Mouse (Mus musculus) lung, adult 2 months (tissue): ENCODE measurements around the gene Eya4. TPM values are rescaled to one million over a fixed set of nuclear protein-coding genes. Genes with fewer than 3 reads are reported as not detected.

Experiments
- DNase-seq: peaks from one replicate; pipeline ENCODE4 v3.0.0; 2022
- H3K4me1 ChIP-seq: fragments of 200-500 bp; 2 replicates; pipeline ENCODE4 v1.6.1; 2011; ENCODE audit warnings: low read length; ENCODE audit not compliant: control insufficient read depth, insufficient read depth
- H3K4me3 ChIP-seq: fragments of 200-500 bp; replicated peaks from 2 replicates; pipeline ENCODE3; 2011; ENCODE audit warnings: low read depth, mild to moderate bottlenecking, control low read depth, low read length; ENCODE audit errors: extremely low read depth
- CTCF ChIP-seq: fragments of 200-500 bp; IDR thresholded peaks from 2 replicates; pipeline ENCODE4 v1.5.1; 2011; ENCODE audit warnings: mild to moderate bottlenecking, low read length, control low read depth; ENCODE audit not compliant: insufficient read depth
- POLR2A ChIP-seq: fragments of 200-500 bp; IDR thresholded peaks from 2 replicates; pipeline ENCODE4 v1.6.1; 2011; ENCODE audit warnings: low read depth, mild to moderate bottlenecking, control low read depth, low read length, borderline replicate concordance; ENCODE audit errors: extremely low read depth
- WGBS: fragments of 180-500 bp; shearing (Covaris S2); methylation state at CpG from one replicate; pipeline ENCODE4 v1.1.7; 2018; 5-methylcytosine and 5-hydroxymethylcytosine counted together
- polyA plus RNA-seq: library from polyadenylated mRNA; depleted of rRNA; stranded (reverse); fragments of >200 nt; gene quantifications from 2 replicates; pipeline ENCODE4 v1.2.3, GENCODE M21; 2012

Gene Eya4
- polyA plus RNA-seq, 1 experiment = 0.31 TPM

DNA sequence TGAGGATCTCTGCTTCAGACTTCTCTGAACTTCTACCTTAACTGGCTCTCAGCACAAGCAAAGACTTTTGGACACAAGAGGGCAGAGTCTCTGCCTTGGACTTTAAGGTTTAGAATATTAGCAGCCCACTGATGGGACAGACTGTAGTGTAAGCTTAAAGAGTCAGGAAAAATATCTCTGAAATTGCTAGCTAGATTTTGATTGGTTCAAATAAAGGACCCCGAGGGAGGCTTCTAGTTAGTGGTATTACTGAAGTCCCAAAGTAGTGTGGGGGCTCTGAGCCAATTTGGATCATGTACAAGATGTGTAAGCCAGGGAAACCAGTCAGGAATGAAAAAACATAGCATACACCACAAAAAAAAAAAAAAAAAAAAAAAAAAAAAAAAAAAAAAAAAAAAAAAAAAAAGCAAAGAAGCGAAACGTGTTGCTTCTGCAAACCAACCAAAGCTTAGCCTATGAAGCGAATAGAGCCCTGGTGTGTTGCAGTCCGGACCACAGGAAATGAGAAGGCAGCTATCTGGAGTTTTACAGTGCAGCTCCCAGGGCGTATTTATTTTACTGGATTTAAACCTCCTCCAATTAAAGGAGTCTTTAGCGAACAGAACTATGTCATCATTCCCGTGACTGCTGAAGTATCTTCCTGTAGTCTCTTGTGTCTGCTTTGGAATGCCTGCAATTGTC, 173.8 kb downstream of the Eya4 start:
- TF ChIP-seq POLR2A (no peak), CTCF (no peak)
- H3K4me1 ChIP-seq = no peaks in the 10 kb centered on the region
- WGBS = 39% methylated on average over 8 of the region's 8 CpGs
- H3K4me3 ChIP-seq = no peak overlapping the region
- no peak for DNase-seq

DNA sequence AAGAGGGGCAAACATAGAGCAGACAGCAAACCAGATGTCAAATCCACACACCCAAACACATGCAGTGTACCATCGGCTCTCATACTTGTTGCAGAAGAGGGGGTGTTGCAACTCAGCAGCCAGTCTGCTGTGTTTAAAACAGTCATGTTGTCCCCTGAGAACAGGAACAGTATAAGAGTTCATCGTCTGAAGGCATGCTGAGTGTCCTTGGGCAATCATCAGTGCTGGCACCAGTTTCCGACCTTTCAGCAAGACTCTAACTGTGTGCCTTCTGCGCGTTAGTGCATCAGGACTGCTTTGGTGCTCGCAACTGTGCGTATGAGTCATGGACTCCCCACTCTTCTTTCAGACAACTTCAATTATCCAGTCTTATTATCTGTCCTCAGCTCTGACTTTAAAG, 179.0 kb downstream of the Eya4 start:
- no peak for DNase-seq
- H3K4me3 ChIP-seq = no peak overlapping the region
- TF ChIP-seq CTCF (no peak), POLR2A (no peak)
- WGBS = 82% methylated on average over 7 of the region's 7 CpGs
- no peaks in the 10 kb centered on the region for H3K4me1 ChIP-seq

DNA sequence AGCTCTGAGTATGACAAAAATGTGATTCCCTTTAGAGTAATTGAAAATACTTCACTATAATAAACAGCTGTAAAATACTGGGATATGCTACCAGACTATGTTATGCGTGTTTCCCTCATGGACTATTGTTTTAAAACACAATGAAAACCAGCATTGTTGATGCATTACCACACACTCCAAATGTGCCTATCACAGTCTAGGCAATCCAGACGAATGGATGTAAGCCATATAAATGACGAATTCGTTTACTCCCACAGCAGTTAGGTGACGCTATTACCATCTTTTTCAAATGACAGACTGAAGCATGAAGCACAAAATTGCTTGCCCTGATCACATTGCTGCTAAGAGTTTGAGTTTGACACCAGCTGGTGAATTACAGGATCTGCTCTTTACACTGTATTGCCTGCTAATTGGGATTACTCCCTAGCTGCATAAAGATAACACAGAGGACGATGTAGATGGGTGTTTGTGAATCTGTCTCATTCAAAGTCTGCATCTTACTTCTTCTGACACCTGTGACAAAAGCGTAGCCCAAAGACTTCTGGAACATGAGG, 185.4 kb downstream of the Eya4 start:
- Histone ChIP-seq H3K4me1 (no peaks in the 10 kb centered on the region), H3K4me3 (no peak overlapping the region)
- WGBS = 68% methylated on average over 7 of the region's 7 CpGs
- no peak for DNase-seq
- TF ChIP-seq CTCF (no peak), POLR2A (no peak)

DNA sequence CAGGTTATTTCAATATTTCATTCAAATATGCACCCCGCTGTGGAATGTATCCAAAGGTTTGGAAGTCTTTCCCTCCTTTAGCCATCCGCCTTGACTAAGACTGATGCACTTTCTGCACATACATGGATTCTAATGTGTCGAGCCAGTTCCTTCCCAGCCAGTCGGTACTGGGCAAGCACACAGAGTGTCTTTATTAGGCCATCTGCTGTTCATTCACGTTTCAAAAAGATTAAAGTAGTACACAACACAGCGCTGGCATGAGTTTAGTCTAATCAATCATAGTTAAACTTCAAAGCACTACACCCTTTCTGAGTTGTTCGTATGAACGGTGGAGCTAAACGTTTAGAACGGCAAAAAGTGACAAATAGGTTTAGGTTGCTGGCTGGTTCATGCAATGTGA, 190.7 kb downstream of the Eya4 start:
- DNase-seq = no peak
- Histone ChIP-seq H3K4me1 (no peaks in the 10 kb centered on the region), H3K4me3 (no peak overlapping the region)
- TF ChIP-seq POLR2A (no peak), CTCF (no peak)
- 45% methylated on average over 10 of the region's 10 CpGs for whole genome bisulfite sequencing

DNA sequence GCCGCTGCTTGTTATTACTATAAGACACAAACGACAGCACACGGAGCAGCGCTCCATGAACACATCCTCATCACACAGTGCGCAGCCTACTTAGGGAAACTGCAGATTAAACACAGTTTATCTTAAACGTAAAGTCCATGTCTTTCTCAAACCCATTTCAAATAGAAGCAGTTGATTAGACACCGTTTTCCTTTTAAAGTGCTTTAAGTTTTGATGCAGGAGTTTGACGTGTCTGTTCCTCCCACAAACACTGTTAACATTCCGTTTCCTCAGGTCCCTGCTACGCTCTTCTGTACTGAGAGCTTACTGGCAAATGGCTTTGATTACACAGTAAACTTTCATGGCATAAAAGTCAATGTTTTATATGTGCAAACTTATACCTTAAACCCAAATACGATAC, 191.4 kb downstream of the Eya4 start:
- no peak for TF ChIP-seq POLR2A
- no peak for TF ChIP-seq CTCF
- no peak for DNase-seq
- H3K4me1 ChIP-seq = no peaks in the 10 kb centered on the region
- WGBS = 75% methylated on average over 11 of the region's 11 CpGs
- H3K4me3 ChIP-seq = no peak overlapping the region

DNA sequence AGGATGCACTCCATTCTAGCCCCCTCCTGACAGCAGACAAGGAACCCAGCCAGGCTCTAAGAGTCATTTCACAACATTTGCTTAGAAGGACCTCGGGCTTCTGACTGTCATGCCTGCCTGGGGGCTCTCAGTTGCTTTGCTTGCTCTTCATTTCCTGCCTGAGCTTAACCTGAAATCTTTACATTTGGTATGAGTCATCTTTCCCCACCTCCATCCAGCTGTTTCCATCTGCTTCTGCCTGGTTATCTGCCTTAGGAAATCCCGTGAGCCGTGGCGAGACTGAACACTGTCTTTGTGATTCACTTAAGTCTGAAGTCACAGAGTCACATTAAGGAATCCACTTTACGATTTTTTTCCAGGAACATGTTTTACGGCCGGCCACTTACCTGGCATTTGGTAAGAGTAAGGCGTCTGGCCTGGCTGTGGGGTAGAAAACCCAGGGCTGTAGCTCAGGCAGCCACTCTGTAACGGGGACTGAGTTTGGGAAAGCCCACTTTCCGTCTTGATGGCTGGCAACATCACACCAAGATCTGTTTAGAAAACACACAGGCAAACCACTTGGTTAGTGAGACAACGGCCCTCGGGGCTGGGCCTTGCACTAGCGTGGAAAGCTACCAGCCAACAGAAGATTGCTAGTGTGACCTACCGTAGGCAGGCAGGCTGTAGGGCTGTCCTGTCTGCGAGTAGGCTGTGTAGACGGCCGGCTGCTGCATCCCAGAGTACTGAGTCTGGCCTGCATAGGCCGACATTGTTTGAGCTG, 193.5 kb downstream of the Eya4 start:
- 66% methylated on average over 18 of the region's 18 CpGs for WGBS
- H3K4me1 ChIP-seq = no peaks in the 10 kb centered on the region
- H3K4me3 ChIP-seq = no peak overlapping the region
- no peak for DNase-seq
- no peak for TF ChIP-seq CTCF
- TF ChIP-seq POLR2A = no peak

DNA sequence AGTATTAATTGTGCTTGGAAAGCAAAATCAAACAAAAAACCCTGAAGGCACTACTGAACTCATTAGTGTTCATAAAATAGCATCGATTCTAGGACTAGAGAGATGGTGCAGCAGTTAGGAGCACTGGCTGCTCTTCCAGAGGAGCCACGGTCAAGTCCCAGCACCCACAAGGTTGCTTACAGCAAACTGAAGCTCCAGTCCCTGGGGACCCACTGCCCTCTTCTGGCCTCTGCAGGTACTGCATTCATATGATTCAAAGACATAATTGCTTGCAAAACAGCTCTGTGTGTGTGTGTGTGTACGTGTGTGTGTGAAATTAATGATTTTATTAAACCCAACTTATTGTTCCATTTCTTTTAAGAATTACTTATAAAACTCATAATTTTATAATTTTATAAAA, 200.2 kb downstream of the Eya4 start:
- WGBS = 87% methylated on average over 3 of the region's 3 CpGs
- no peaks in the 10 kb centered on the region for H3K4me1 ChIP-seq
- no peak for DNase-seq
- no peak for TF ChIP-seq POLR2A
- TF ChIP-seq CTCF = peak; percentile 48
- H3K4me3 ChIP-seq = no peak overlapping the region

DNA sequence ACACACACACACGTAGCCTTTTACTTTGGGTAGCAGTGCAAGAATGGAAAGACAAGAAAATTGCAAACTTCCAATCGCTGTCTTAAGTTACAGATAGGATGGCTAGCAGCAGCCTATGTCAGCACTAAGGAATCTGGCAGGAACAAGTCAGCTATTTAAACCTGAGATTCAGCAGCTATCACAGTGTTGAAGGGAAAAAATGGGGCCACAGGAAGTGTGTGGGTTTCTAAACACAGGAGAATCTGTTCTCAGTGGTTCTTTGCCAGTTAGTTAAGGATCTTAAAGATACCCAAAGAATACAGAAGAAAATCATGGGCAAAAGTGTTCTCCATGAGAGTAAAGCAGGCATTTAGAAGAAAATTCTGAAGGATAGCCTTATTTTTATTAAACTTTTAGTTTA, 206.0 kb downstream of the Eya4 start:
- TF ChIP-seq CTCF (no peak), POLR2A (no peak)
- DNase-seq = no peak
- 55% methylated on average over 2 of the region's 2 CpGs for WGBS
- H3K4me3 ChIP-seq = no peak overlapping the region
- H3K4me1 ChIP-seq = no peaks in the 10 kb centered on the region

DNA sequence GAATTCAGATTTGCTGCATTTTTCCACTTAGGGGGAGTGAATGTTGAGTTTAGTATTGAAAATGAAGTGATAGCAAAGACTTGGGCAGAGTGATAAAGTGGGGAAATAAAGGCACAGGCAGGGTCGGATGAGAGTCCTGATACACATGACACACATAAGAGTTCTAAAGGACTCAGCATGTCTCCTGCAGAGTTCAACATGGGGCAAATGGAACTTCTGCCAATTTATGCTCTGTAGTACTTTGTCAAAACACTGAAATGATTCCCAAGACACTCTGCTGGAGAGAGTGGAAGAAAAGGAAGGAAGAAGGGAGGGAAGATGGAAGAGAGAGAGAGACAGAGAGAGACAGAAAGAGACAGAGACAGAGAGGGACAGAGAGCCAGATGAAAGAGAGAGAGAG, 222.6 kb downstream of the Eya4 start:
- DNase-seq = no peak
- H3K4me3 ChIP-seq = no peak overlapping the region
- no peaks in the 10 kb centered on the region for H3K4me1 ChIP-seq
- 67% methylated on average over 1 of the region's 1 CpGs for WGBS
- TF ChIP-seq POLR2A (no peak), CTCF (no peak)

DNA sequence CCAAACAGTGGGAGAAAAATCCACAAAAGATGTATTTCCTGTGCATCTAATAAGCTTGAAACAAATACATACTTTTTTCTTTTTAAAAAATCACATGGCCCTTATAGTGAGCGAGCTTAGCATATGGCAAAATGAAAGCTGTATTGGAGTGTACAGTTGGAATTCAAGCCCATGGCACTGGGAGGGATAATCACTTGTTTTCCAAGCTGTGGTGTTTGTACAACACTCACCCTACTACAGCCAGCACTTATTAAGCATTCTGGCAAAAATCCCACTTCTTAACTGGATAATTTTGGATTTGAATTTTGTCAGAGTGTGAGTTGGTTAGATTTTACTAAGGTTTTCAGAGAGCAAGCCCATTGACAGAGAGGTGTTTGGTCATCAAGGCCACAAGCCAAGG, 223.4 kb downstream of the Eya4 start:
- TF ChIP-seq POLR2A (no peak), CTCF (no peak)
- Histone ChIP-seq H3K4me1 (no peaks in the 10 kb centered on the region), H3K4me3 (no peak overlapping the region)
- DNase-seq = no peak
- WGBS = 55% methylated on average over 1 of the region's 1 CpGs
